Mouse (Mus musculus) neural tube, embryonic 12.5 days (tissue): Measurements from ENCODE around the gene Cpa4. TPM values are rescaled to one million over a fixed set of nuclear protein-coding genes. Genes with fewer than 3 reads are reported as not detected.

Experiments used
- ATAC-seq: fragments of 200-750 bp; cut with Nextera tagmentation; 2 replicates; pipeline ENCODE4 v1.8.0; 2017; ENCODE audit warnings: low read depth, mild to moderate bottlenecking, moderate TSS enrichment, moderate library complexity; ENCODE audit not compliant: low FRiP score
- H3K27ac ChIP-seq: fragments of 300-500 bp; sonication (generic); 2 replicates; pipeline ENCODE4 v1.5.1; 2016
- H3K27me3 ChIP-seq: fragments of 300-500 bp; sonication (generic); replicated peaks from 2 replicates; pipeline ENCODE4 v1.6.1; 2016; ENCODE audit warnings: mild to moderate bottlenecking
- H3K36me3 ChIP-seq: fragments of 300-500 bp; sonication (generic); 2 replicates; pipeline ENCODE4 v1.6.1; 2016; ENCODE audit warnings: mild to moderate bottlenecking
- H3K4me1 ChIP-seq: fragments of 300-500 bp; sonication (generic); 2 replicates; pipeline ENCODE4 v1.6.1; 2016
- H3K4me2 ChIP-seq: fragments of 300-500 bp; sonication (generic); replicated peaks from 2 replicates; pipeline ENCODE4 v1.6.1; 2016; ENCODE audit warnings: mild to moderate bottlenecking
- H3K4me3 ChIP-seq: fragments of 300-500 bp; sonication (generic); 2 replicates; pipeline ENCODE4 v1.5.1; 2016
- H3K9ac ChIP-seq: fragments of 300-500 bp; sonication (generic); 2 replicates; pipeline ENCODE4 v1.6.1; 2016; ENCODE audit warnings: mild to moderate bottlenecking
- H3K9me3 ChIP-seq: fragments of 300-500 bp; sonication (generic); 2 replicates; pipeline ENCODE4 v1.6.1; 2016; ENCODE audit warnings: mild to moderate bottlenecking
- WGBS: fragments of 180-500 bp; shearing (Covaris S2); methylation state at CpG from one replicate; pipeline ENCODE4 v1.1.7; 2016; 5-methylcytosine and 5-hydroxymethylcytosine counted together
- polyA plus RNA-seq: library from polyadenylated mRNA; unstranded; fragments of >200 nt; fragmentation: Nextera tagmentation; extraction: Ambion mirVana; gene quantifications from 2 replicates; pipeline ENCODE4 v1.2.1, GENCODE M21; 2016

Cpa4 gene
- polyA plus RNA-seq, 1 experiment from 2014 or later: 1.9 TPM

DNA sequence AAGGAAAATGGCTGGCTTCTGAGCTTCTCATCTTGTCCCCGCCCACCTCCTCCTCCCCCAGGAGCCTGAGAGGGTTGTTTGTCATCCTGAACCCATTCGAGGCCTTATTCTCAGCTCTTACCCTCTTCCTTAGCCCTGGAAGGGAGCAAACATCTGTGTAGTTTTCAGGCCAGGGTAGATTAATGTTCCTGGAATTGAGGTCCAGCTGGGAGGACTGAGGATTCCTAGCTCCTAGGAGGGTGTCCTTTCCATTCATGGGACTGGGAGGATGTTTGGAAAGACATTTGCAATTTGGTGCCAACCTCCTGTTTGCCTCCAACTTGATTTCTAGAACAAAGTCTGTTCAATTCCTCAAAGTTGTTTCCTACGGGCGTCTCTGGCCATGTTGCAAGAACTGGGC is 52.4 kb downstream of the Cpa4 start:
- no peak overlapping the region for H3K27ac ChIP-seq
- H3K4me2 ChIP-seq: no peak overlapping the region
- peaks cover 34% of the 10 kb centered on the region for H3K4me1 ChIP-seq
- H3K4me3 ChIP-seq: no peak overlapping the region
- no peak for ATAC-seq
- H3K9me3 ChIP-seq: no peaks in the 10 kb centered on the region
- H3K36me3 ChIP-seq: no peaks in the 10 kb centered on the region
- WGBS: 82% methylated on average over 4 of the region's 4 CpGs
- H3K9ac ChIP-seq: no peak overlapping the region
- no peaks in the 10 kb centered on the region for H3K27me3 ChIP-seq

DNA sequence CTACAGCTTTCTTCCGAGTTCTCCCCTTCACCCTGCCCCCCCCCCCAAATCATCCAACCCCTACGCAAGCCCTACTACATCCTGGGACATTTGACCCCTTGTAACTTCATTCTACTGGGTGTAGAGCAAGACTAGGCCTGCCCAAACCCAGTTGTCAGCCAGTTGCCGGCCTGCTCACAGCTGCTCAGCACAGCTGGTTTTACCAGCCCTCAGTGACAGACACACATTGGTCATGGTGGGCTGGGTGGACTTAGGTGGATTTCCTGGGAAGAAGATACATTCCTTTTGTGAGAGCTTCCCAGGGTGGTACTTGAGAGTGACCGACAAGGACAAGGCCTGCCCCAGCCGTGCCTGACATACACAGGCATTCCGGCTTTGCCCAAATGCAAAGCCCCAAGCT is 52.8 kb downstream of the Cpa4 start:
- no peak for ATAC-seq
- no peaks in the 10 kb centered on the region for H3K36me3 ChIP-seq
- no peaks in the 10 kb centered on the region for H3K27me3 ChIP-seq
- peaks cover 30% of the 10 kb centered on the region for H3K4me1 ChIP-seq
- no peak overlapping the region for H3K9ac ChIP-seq
- no peak overlapping the region for H3K4me2 ChIP-seq
- no peak overlapping the region for H3K4me3 ChIP-seq
- H3K27ac ChIP-seq: no peak overlapping the region
- H3K9me3 ChIP-seq: no peaks in the 10 kb centered on the region
- WGBS: 94% methylated on average over 6 of the region's 6 CpGs

DNA sequence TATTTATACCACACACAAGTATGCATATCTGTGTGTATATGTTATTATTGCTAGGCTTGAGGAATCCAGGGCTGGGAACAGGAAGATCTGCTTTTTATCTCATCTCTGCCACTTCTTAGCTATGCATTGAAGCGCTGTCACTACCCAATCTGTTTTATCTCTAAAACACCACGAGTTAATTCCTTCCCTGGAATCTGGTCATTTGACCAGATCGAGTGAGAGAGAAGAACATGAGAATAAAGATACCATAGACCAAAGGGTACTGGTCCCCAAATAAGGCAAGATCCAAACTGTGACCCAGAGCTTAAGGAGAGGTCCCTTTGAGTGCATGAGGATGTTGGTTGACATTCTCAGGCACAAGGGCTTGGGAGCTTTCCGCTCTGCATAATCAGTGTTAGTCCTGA is 53.8 kb downstream of the Cpa4 start:
- 89% methylated on average over 4 of the region's 4 CpGs for WGBS
- Histone ChIP-seq H3K27me3 (no peaks in the 10 kb centered on the region), H3K9me3 (no peaks in the 10 kb centered on the region), H3K9ac (no peak overlapping the region), H3K27ac (no peak overlapping the region), H3K4me3 (no peak overlapping the region), H3K4me2 (no peak overlapping the region), H3K36me3 (no peaks in the 10 kb centered on the region), H3K4me1 (peaks cover 20% of the 10 kb centered on the region)
- ATAC-seq: no peak

DNA sequence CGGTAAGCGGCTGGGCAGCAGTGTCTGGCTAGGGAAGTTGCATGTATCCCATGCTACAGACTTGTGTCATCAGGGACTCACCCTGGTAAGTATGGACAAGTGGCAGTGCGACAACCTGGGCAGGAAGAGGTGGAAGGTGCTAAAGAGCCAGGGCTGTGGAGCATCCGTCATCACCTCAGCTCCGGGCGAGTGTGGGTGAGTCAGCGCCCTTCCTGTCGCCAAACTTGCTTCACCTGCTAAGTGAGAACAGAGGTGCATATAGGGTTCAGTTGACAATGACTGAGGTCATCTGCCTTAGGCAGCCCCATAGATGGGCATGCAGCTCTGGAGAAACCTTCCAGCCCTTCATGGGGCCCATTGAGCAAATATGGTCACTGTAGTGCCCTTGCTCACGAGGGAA is 56.6 kb downstream of the Cpa4 start:
- no peak overlapping the region for H3K9ac ChIP-seq
- WGBS: 96% methylated on average over 9 of the region's 9 CpGs

DNA sequence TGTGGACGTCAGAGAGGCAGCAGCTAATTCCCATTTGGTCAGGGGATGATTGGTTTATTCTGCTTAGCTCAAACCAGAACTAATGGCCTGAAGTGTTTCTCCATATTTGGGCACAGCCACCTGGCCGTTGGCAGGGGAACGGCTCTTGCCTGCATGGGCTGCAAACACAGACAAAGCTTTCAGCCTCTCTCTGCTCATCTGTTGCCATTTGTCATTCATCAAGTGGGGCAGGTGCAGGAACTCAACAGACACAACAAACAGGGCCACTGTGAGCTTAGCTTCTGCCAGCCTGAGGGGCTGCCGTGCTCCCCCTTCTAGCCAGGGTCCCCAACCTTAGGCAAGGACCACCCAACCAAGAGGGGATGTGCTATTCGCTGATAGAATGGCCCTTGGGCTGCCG is 60.0 kb downstream of the Cpa4 start:
- H3K27me3 ChIP-seq: no peaks in the 10 kb centered on the region
- H3K9me3 ChIP-seq: no peaks in the 10 kb centered on the region
- no peak overlapping the region for H3K9ac ChIP-seq
- no peak overlapping the region for H3K4me3 ChIP-seq
- no peak overlapping the region for H3K27ac ChIP-seq
- no peak overlapping the region for H3K4me2 ChIP-seq
- peak; percentile 75 for ATAC-seq
- no peaks in the 10 kb centered on the region for H3K36me3 ChIP-seq
- 36% methylated on average over 6 of the region's 6 CpGs for WGBS
- H3K4me1 ChIP-seq: peaks cover 6% of the 10 kb centered on the region

More for the DNA sequence above, 56.6 kb downstream of the Cpa4 start:
- Histone ChIP-seq H3K36me3 (no peaks in the 10 kb centered on the region), H3K4me3 (no peak overlapping the region), H3K9me3 (no peaks in the 10 kb centered on the region), H3K4me1 (peaks cover 6% of the 10 kb centered on the region), H3K27me3 (no peaks in the 10 kb centered on the region), H3K4me2 (no peak overlapping the region), H3K27ac (no peak overlapping the region)
- no peak for ATAC-seq

DNA sequence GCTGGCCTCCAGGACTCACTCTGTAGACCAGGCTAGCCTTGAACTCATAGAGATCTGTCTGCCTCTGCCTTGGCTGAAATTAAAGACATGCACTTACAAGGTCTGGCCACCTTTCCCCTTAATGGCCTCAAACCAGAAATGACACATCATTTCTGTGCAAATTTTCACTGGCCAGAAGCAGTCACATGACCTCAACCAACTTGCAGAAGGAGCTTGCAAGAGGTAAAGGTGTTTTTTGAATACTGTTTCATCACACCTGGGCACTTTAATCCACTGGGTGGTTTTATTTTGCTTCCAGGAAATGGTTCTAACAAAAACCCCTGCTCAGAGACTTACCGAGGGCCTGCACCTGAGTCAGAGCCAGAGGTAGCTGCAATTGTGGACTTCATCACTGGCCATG is 61.8 kb downstream of the Cpa4 start:
- no peaks in the 10 kb centered on the region for H3K27me3 ChIP-seq
- H3K4me1 ChIP-seq: peaks cover 6% of the 10 kb centered on the region
- no peak overlapping the region for H3K4me3 ChIP-seq
- ATAC-seq: no peak
- WGBS: 94% methylated on average over 1 of the region's 1 CpGs
- H3K9ac ChIP-seq: no peak overlapping the region
- H3K4me2 ChIP-seq: no peak overlapping the region
- H3K9me3 ChIP-seq: no peaks in the 10 kb centered on the region
- no peaks in the 10 kb centered on the region for H3K36me3 ChIP-seq
- H3K27ac ChIP-seq: no peak overlapping the region

DNA sequence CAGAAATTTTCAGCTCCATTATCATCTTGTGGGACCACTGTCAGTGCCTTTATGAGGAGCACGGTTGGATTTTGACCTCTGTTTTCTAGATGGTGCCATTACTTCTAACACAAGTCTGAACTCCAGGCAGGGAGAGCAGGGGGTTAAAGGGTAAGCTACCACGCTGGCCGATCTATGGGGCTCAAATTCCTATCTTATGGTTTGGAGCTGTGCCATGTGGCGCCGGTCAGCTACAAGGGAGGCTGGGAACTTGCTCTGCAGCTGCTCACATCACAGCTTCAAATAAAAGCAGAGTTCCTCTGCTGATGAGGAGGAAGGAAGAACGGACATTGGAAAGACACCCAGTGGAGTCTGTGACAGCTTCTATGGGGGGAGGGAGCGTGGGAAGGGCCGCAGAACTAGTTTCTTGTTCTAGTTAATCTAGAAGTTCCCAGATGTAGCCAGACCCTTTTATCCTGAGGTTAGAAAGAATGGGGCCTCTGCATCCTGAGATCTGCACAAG is 67.2 kb downstream of the Cpa4 start:
- Histone ChIP-seq H3K4me1 (peaks cover 11% of the 10 kb centered on the region), H3K9me3 (no peaks in the 10 kb centered on the region), H3K9ac (no peak overlapping the region), H3K4me2 (no peak overlapping the region), H3K27me3 (no peaks in the 10 kb centered on the region), H3K36me3 (no peaks in the 10 kb centered on the region), H3K4me3 (no peak overlapping the region), H3K27ac (0 out of 2 replicates have a peak overlapping the region, but pooled peaks have one; percentile 34)
- ATAC-seq: no peak
- 43% methylated on average over 8 of the region's 8 CpGs for WGBS

DNA sequence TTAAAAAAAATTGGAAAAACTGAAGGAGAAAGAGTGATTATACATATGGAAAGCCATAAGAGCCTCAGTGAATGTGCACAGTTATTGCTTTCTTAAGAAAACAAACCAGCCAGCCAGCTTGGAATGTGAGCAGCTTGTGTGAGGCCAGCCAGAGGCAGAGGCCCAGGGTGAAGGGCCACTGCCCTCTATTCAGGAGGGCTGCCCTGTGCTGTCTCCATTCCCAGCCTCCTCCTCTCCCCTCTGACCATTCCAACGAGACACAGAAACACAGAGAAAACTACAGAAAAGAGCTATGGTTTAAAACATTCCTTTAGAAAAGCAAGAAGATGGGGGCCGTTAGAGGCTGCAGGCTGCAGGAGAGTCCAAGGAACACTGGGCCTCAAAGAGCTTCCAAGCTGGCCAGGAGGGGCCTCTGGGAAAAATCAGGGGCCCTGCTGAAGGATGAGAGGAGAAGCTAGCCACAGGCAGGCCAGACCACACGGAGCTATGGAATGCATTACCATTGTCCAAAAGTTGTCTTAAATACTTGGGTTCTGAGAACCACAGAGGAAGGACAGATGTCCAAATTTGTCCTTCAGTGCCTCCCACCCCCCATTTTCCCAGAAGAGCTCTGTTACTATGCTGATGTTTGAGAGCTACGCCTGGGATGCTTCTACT is 68.1 kb downstream of the Cpa4 start:
- Histone ChIP-seq H3K27ac (peak overlapping the region; percentile 16; the same call in 1 of the 2 replicates), H3K27me3 (no peaks in the 10 kb centered on the region), H3K4me2 (no peak overlapping the region), H3K4me3 (no peak overlapping the region), H3K9ac (0 out of 2 replicates have a peak overlapping the region, but pooled peaks have one; percentile 17), H3K9me3 (no peaks in the 10 kb centered on the region), H3K4me1 (peaks cover 11% of the 10 kb centered on the region), H3K36me3 (no peaks in the 10 kb centered on the region)
- WGBS: 21% methylated on average over 4 of the region's 4 CpGs
- no peak for ATAC-seq

DNA sequence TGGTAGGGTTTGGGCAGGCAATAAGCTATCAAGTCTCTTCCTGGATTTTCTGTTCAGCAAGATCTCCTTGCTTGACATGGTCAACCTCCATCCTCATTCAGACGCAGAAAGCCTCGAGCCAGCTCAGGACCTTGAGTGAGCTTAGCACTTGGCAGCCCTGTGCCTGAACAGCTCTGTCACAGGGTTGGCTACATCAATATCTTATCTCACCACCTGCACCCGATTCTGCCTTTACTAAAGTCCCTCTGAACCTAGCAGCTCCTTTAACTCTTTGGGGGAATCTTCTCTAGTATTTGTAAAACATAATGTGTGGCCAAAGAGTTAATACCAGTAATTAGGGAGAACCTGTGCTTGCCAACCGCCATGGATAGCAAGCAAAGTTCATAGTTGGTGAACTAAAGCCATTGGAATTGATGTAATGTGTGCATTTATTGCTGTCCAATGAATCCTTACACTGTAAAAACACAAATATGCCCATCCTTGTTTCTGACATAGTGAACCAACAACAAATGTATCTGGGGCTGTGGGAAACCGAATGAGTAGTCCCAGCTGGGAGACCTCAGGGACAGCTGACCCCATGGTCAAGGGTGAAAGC is 70.6 kb downstream of the Cpa4 start, which contains the start of gene Cpa1:
Gene Cpa1, plus strand, starts transcription at position 545 of the 595 bp plus-strand sequence.
- no peak within 1 kb of the TSS for H3K4me3 ChIP-seq
- H3K9me3 ChIP-seq: no peaks in the 10 kb centered on the region
- H3K27ac ChIP-seq: no peak within 1 kb of the TSS
- peaks cover 12% of the 10 kb centered on the region for H3K4me1 ChIP-seq
- H3K36me3 ChIP-seq: no peaks in the 10 kb centered on the region
- WGBS: 91% methylated on average over 5 of the region's 5 CpGs
- H3K9ac ChIP-seq: no peak within 1 kb of the TSS
- no peaks in the 10 kb centered on the region for H3K27me3 ChIP-seq
- no peak within 1 kb of the TSS for H3K4me2 ChIP-seq
- ATAC-seq: no peak

Other genes starting within 250 kb of the Cpa4 start
- gene Zc3hc1, start 177.3 kb upstream of the Cpa4 start, polyA plus RNA-seq: 62.9 and 64.7 TPM in 2 replicates
- 36.7 and 42.8 TPM in 2 replicates for gene Klhdc10, start 166.5 kb upstream of the Cpa4 start, polyA plus RNA-seq
- gene Tmem209, start 58.6 kb upstream of the Cpa4 start, polyA plus RNA-seq: 35.1 and 35.9 TPM in 2 replicates
- 0.24 and 0.49 TPM in 2 replicates for gene Ssmem1, start 58.5 kb upstream of the Cpa4 start, polyA plus RNA-seq
- gene Cpa2, start 26.8 kb upstream of the Cpa4 start, polyA plus RNA-seq: 8.2 and 8.5 TPM in 2 replicates
- not detected in 2 replicates for gene Cpa5, start 42.6 kb downstream of the Cpa4 start, polyA plus RNA-seq
- 0.18 and 0.37 TPM in 2 replicates for gene Cpa1, start 70.8 kb downstream of the Cpa4 start, polyA plus RNA-seq
- 17.9 and 21.6 TPM in 2 replicates for gene Cep41, start 125.4 kb downstream of the Cpa4 start, polyA plus RNA-seq
- gene Mest, start 155.2 kb downstream of the Cpa4 start, polyA plus RNA-seq: 777 and 779 TPM in 2 replicates